Mouse (Mus musculus) limb, embryonic 10.5 days (tissue): ENCODE measurements around the gene Elfn1. TPM values are rescaled to one million over a fixed set of nuclear protein-coding genes. Genes with fewer than 3 reads are reported as not detected.

Source experiments
- DNase-seq: peaks from one replicate; pipeline ENCODE4 v3.0.0-alpha.2; 2017; ENCODE audit warnings: low spot score
- H3K27ac ChIP-seq: fragments of 300-500 bp; sonication (generic); 2 replicates; pipeline ENCODE4 v1.5.1; 2016; ENCODE audit warnings: mild to moderate bottlenecking
- H3K27me3 ChIP-seq: fragments of 300-500 bp; sonication (generic); 2 replicates; pipeline ENCODE4 v1.6.1; 2016; ENCODE audit warnings: low read depth, mild to moderate bottlenecking; ENCODE audit not compliant: poor library complexity, severe bottlenecking
- H3K36me3 ChIP-seq: fragments of 300-500 bp; sonication (generic); 2 replicates; pipeline ENCODE4 v1.6.1; 2016; ENCODE audit warnings: mild to moderate bottlenecking, moderate library complexity
- H3K4me1 ChIP-seq: fragments of 300-500 bp; sonication (generic); 2 replicates; pipeline ENCODE4 v1.6.1; 2016
- H3K4me3 ChIP-seq: fragments of 300-500 bp; sonication (generic); 2 replicates; pipeline ENCODE4 v1.5.1; 2016; ENCODE audit warnings: mild to moderate bottlenecking, moderate library complexity
- H3K9me3 ChIP-seq: fragments of 300-500 bp; sonication (generic); replicated peaks from 2 replicates; pipeline ENCODE4 v1.6.1; 2016; ENCODE audit warnings: mild to moderate bottlenecking
- WGBS: fragments of 180-500 bp; shearing (Covaris S2); methylation state at CpG from one replicate; pipeline ENCODE4 v1.1.7; 2016; 5-methylcytosine and 5-hydroxymethylcytosine counted together
- polyA plus RNA-seq: library from polyadenylated mRNA; unstranded; fragments of >200 nt; fragmentation: Nextera tagmentation; extraction: Ambion mirVana; gene quantifications from 2 replicates; pipeline ENCODE4 v1.2.1, GENCODE M21; 2016

Elfn1 gene
- polyA plus RNA-seq, 1 experiment from 2014 or later, result 0.10 TPM

DNA sequence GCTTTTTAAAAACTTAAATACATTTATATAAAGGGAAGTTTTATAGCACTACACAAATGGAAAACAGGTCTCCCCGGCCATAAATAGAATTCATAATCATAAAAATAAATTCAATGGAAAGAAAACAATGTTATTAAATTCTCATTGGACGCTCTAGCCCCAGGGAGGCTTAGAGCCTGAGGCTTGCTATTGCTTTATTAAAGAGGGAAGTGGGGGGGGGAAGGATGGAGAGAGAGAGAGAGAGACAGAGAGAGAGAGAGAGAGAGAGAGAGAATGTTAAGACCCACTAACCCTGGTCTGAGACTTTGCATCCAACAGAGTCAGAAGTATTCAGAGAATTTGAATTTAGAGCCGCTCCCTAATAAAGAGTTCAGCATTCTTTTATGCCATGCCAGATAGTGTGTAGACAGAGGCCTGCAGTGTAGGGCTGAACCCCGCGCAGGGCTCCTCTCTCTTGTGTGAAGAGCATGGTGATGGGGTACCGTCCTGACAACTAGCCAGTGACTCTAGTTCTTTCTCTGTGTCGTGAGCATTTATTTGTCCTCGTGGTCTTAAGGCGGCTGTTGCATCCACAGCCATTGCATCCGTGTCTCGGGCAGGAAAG lies 42.3 kb downstream of the Elfn1 start:
- Histone ChIP-seq H3K27ac (peak overlapping the region; percentile 53; the same call in 1 of the 2 replicates), H3K36me3 (no peaks in the 10 kb centered on the region), H3K4me1 (peaks cover 36% of the 10 kb centered on the region), H3K9me3 (no peaks in the 10 kb centered on the region), H3K4me3 (no peak overlapping the region), H3K27me3 (0 out of 2 replicates have a peak, but pooled peaks cover 5% of the 10 kb centered on the region)
- WGBS, result 84% methylated on average over 11 of the region's 11 CpGs
- no peak for DNase-seq

DNA sequence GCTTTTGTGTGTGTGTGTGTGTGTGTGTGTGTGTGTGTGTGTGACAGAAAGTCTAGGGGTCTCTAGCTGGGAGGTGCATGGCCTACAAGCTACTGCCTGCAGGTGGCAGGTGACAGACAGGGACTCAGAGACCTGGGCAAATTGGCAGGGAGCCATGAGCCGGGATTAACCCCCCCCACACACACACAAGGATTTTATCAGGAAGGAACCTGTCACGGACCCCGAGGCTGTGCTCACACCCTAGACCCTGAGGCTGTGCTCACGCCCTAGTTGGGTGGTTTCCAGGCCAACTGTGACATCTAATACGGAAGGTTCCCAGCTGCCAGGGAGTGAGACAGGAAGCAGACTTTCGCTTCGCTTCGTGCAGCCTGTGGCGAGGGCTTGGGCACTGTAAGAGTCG lies 49.1 kb downstream of the Elfn1 start:
- H3K9me3 ChIP-seq, result no peaks in the 10 kb centered on the region
- peaks cover 31% of the 10 kb centered on the region for H3K4me1 ChIP-seq
- H3K27ac ChIP-seq, result no peak overlapping the region
- no peak overlapping the region for H3K4me3 ChIP-seq
- whole genome bisulfite sequencing, result 69% methylated on average over 10 of the region's 10 CpGs
- no peak for DNase-seq
- no peaks in the 10 kb centered on the region for H3K27me3 ChIP-seq
- H3K36me3 ChIP-seq, result no peaks in the 10 kb centered on the region

DNA sequence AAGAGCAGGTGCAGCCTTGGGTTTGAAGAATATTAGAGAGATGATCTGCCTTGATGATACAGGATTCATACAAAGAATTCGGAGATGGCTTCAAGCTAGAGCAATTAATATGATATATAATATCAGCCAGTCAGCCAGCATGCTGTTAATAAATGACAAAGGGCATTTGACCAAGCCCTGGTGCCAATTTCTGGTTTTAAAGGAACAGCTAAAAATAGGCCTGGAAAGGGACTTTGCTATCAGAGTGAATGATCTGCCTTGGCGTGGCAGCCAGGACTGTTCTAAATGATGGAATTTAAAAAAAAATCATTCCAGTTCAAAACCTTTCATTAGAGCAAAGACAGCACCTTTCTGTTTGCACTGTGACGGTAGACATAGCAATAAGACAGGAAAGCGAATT lies 52.0 kb downstream of the Elfn1 start:
- Histone ChIP-seq H3K36me3 (no peaks in the 10 kb centered on the region), H3K27ac (no peak overlapping the region), H3K4me3 (no peak overlapping the region), H3K4me1 (peaks cover 31% of the 10 kb centered on the region), H3K9me3 (no peaks in the 10 kb centered on the region), H3K27me3 (no peaks in the 10 kb centered on the region)
- no peak for DNase-seq
- WGBS, result 90% methylated on average over 4 of the region's 4 CpGs

DNA sequence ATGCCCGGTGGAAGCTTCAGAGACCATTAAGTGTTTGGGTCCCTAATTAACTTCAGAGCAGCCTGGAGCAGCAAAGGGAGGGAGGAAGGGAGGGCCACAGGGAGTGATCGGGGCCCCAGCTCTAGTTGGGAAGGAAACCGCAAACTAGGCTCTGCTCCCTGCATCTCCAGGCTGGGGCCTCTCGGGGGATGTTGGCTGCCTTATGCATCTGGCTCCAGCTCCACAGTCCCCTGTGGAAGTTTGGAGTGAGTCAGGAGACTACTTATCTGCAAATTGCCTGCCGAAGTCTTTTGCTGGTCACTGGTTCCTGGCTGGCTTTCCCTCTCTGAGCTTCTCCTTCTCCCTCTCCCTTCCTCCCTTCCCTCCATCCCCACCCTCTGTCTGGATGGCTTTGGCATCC lies 56.6 kb downstream of the Elfn1 start:
- Histone ChIP-seq H3K4me1 (peaks cover 19% of the 10 kb centered on the region), H3K9me3 (no peaks in the 10 kb centered on the region), H3K27ac (no peak overlapping the region), H3K4me3 (no peak overlapping the region), H3K36me3 (no peaks in the 10 kb centered on the region), H3K27me3 (no peaks in the 10 kb centered on the region)
- 53% methylated on average over 5 of the region's 5 CpGs for WGBS
- no peak for DNase-seq

DNA sequence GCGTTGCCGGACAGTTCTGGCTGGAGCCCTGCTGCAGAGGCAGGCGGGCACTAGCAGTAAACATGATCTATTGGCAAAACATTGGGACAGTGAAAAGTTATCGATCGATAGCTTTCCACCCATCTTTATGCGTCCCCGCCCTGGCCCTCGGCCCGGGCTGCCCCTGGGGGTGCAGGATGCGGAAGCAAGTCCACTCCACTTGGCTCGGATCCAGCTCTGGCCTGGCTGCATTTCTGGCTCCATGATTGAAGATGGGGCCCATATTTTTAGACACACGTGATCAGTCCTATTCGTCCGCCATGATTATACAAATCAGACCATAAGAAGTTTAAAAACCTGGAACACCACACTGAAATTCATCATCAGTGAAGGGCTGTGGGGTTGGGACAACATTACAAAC lies 57.9 kb downstream of the Elfn1 start:
- no peak for DNase-seq
- 0 out of 2 replicates have a peak, but pooled peaks cover under 1% of the 10 kb centered on the region for H3K27me3 ChIP-seq
- no peak overlapping the region for H3K27ac ChIP-seq
- WGBS, result 92% methylated on average over 14 of the region's 14 CpGs
- H3K36me3 ChIP-seq, result no peaks in the 10 kb centered on the region
- peaks cover 19% of the 10 kb centered on the region for H3K4me1 ChIP-seq
- no peak overlapping the region for H3K4me3 ChIP-seq
- H3K9me3 ChIP-seq, result no peaks in the 10 kb centered on the region

DNA sequence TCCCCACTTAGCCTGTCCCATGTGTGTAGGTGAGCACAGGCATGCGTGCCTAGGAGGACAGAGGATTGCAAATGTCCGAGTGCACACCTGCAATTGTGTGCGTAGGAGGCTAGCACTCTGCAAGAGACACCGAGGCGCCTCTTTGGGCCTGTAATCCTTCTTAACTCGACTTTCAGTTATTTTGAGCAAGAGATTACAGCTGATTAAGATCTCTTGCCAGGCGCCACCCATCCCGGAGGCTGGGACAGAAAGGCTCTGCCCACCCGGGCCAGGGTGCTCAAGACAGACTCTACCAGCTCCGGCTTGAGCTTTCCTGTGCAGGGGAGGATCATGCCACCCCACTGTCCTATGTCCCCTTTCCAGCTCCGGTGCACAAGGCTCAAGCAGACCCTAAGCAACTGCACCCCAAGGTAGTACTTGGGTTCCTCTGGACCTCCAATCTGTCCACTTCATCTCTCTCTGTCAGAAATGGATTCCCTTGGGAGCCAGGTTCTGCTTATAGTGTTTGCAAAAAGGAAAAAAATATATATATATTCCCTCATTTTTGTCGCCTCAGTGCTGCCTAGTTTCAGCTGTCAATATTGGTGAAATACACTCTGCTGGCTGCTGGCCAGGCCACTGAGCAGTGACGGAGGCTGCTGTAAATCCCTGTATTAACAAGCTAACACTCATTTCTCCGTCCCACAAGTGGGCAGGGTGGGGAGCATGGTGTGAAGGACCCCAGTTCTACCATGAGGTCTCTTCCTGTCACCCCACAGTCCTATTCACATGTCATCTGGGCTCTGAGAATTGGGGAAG lies 61.6 kb downstream of the Elfn1 start:
- 85% methylated on average over 14 of the region's 14 CpGs for WGBS
- Histone ChIP-seq H3K27me3 (peaks cover 33% of the 10 kb centered on the region), H3K9me3 (no peaks in the 10 kb centered on the region), H3K36me3 (no peaks in the 10 kb centered on the region), H3K4me1 (peaks cover 17% of the 10 kb centered on the region), H3K4me3 (no peak overlapping the region), H3K27ac (no peak overlapping the region)
- no peak for DNase-seq

DNA sequence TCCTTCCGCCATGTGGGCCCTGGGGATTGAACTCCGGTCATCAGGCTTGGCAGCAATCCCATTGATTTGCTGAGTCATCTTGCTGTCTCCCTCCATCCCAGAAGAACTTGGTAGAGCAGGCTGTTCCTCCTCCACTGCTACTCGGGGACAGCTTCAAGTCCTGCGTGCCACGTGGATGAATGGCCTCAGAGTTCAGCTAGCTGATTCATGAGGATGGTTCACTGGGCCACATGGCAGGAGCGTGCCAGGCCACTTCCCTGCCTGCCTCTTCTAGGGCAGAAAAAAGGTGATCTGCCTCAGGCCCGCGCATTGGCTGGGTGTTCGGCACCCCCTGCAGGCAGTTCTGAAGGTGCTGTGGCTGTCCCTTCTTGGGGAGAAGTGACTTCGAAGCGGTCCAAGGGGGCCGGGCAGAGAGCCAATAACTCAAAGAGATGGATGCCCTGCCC lies 62.5 kb downstream of the Elfn1 start:
- Histone ChIP-seq H3K27ac (no peak overlapping the region), H3K9me3 (no peaks in the 10 kb centered on the region), H3K27me3 (peaks cover 33% of the 10 kb centered on the region), H3K4me1 (peaks cover 9% of the 10 kb centered on the region), H3K4me3 (no peak overlapping the region), H3K36me3 (no peaks in the 10 kb centered on the region)
- no peak for DNase-seq
- WGBS, result 66% methylated on average over 12 of the region's 12 CpGs

DNA sequence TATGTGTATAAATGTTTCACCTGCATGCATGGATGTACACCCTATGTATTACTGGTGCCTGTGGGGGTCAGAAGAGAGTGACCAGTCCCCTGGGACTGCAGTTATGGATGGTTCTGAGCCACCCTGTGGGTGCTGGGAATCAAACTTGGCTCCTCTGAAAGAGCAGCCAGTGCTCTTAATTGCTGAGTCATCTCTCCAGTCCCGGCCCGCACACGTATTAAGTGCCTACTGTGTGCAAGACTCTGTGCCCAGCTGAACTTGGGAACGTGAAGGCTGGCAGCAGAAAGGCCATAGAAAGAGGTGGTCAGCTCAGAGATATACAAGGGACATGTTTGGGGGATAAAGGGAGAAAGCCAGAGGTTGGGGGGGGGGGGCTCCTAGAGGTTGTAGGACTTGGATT lies 68.8 kb downstream of the Elfn1 start:
- H3K9me3 ChIP-seq, result no peaks in the 10 kb centered on the region
- peaks cover 4% of the 10 kb centered on the region; the same call in 1 of the 2 replicates for H3K4me1 ChIP-seq
- H3K27ac ChIP-seq, result no peak overlapping the region
- no peak overlapping the region for H3K4me3 ChIP-seq
- H3K27me3 ChIP-seq, result peaks cover 34% of the 10 kb centered on the region
- H3K36me3 ChIP-seq, result no peaks in the 10 kb centered on the region
- 79% methylated on average over 4 of the region's 4 CpGs for WGBS
- DNase-seq, result no peak

DNA sequence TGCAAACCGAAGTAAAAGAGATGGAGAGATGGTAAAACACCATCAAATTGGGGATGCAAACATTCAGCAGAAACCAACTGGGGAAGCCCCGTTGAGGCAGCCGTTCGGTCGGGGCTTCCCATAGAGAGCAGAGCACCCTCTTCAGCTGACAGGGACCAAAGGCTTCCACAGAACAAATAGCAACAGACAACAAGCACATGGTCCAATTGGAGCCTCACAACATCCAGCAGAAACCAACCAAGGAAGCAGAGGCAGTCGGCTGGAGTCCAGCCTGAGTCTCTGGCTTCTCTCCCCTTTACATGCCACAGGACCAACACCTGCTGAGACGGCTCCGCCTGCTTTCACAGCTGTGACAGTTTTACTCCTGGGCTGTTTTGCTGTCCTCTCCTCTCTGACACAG lies 69.7 kb downstream of the Elfn1 start:
- Histone ChIP-seq H3K4me1 (peaks cover 4% of the 10 kb centered on the region; the same call in 1 of the 2 replicates), H3K36me3 (no peaks in the 10 kb centered on the region), H3K4me3 (no peak overlapping the region), H3K9me3 (no peaks in the 10 kb centered on the region), H3K27me3 (peaks cover 25% of the 10 kb centered on the region), H3K27ac (no peak overlapping the region)
- WGBS, result 30% methylated on average over 8 of the region's 8 CpGs
- DNase-seq, result no peak

DNA sequence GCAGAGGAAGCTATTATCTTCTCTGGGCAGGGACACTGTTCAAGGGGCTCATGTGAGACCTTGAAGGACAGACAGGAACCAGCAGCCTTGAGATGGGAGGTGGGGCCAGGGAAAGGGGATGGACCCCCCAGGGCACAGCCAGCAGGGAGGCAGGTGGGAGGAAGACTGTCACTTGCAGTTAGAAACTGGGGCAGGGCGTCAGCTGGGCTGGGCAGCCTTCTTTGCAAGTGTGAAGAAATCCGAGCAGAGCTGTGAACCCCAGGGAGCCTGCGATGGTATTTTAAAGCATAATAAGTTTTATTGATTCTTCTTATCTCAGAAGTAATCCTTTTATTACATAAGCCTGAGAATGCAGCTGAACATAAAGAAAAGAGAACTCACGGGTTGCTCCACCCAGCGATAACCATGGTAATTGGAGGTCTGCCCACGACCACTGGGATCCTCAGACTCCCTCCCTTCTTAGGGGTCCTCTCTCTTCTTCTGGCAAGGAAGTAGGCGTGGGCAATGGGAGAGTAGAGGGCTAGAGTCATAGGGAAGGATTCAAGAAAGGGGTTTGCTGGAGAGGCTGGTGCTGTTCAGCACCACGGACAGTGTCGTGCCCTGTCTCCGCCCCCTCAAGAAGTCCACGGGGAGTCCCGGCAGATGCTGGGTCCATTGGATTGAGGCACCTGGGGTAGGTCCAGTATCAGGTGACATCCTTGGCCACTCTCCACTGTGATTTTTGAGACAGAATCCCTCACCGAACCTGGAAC lies 71.0 kb downstream of the Elfn1 start:
- H3K27ac ChIP-seq, result no peak overlapping the region
- H3K9me3 ChIP-seq, result no peaks in the 10 kb centered on the region
- H3K27me3 ChIP-seq, result peaks cover 13% of the 10 kb centered on the region; the same call in 1 of the 2 replicates
- H3K4me3 ChIP-seq, result no peak overlapping the region
- H3K36me3 ChIP-seq, result no peaks in the 10 kb centered on the region
- no peaks in the 10 kb centered on the region for H3K4me1 ChIP-seq
- DNase-seq, result peak; percentile 63
- WGBS, result 7% methylated on average over 13 of the region's 13 CpGs

DNA sequence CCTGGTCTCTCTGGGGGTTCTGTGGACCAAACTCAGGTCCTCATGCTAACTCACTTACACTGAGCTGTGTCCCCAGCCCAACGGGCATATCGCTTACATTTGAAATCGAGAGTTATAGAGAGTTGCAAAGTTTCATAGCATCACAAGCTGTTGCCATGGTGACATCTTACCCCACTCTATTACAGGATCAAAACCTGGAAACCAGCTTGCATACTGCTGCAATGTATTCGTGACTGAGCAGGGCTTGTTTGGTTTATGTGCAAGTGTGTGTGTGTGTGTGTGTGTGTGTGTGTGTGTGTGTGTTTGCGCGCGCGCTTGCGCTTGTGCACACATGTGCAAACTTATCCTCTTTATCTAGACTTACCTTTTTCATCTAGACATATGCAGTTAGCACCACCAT lies 71.6 kb downstream of the Elfn1 start:
- no peaks in the 10 kb centered on the region for H3K9me3 ChIP-seq
- H3K27ac ChIP-seq, result no peak overlapping the region
- DNase-seq, result no peak
- H3K4me3 ChIP-seq, result no peak overlapping the region
- WGBS, result 80% methylated on average over 9 of the region's 9 CpGs
- peaks cover 10% of the 10 kb centered on the region; the same call in 1 of the 2 replicates for H3K27me3 ChIP-seq
- H3K36me3 ChIP-seq, result no peaks in the 10 kb centered on the region
- H3K4me1 ChIP-seq, result no peaks in the 10 kb centered on the region

DNA sequence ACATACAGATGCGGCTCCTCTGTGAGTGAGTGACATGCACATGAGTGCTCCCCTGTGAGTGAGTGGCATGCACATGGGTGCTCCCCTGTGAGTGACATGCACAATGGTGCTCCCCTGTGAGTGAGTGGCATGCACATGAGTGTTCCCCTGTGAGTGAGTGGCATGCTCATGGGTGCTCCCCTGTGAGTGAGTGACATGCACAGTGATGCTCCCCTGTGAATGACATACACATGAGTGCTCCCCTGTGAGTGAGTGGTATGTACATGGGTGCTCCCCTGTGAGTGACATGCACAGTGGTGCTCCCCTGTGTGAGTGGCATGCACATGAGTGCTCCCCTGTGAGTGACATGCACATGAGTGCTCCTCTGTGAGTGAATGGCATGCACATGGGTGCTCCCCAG lies 74.2 kb downstream of the Elfn1 start:
- H3K4me1 ChIP-seq, result peaks cover 5% of the 10 kb centered on the region
- H3K4me3 ChIP-seq, result no peak overlapping the region
- DNase-seq, result no peak
- WGBS, result 94% methylated on average over 1 of the region's 1 CpGs
- peaks cover 10% of the 10 kb centered on the region; the same call in 1 of the 2 replicates for H3K27me3 ChIP-seq
- H3K36me3 ChIP-seq, result no peaks in the 10 kb centered on the region
- no peak overlapping the region for H3K27ac ChIP-seq
- H3K9me3 ChIP-seq, result no peaks in the 10 kb centered on the region
